Mouse (Mus musculus): Measurements from ENCODE around the gene Palm2. TPM values are rescaled to one million over a fixed set of nuclear protein-coding genes. Genes with fewer than 3 reads are reported as not detected.

The Palm2 gene
- polyA plus RNA-seq, 1 experiment from 2014 or later: 1.5 TPM

DNA sequence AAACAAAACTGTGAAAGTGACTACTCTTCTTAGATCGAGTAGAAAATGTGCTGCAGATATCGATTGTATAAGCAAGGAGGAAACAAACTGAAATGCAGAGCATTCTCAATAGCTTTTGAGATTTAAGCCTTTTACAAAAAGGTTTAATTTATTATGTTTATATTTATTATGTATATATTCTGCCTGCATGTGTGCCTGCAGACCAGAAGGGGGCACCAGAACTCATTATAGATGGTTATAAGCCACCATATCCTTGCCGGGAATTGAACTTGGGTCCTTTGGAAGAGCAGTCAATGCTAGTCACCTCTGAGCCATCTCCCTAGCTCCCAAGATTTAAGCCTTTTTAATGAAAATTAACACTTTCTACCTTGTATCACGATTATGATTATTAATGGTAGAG lies 101.0 kb downstream of the Palm2 start:
- no peaks in the 10 kb centered on the region for H3K9me3 ChIP-seq (ENCODE audit: control insufficient read depth, low read length)
- WGBS: 92% methylated on average over 4 of the region's 4 CpGs
- H3K27ac ChIP-seq (replicated peaks): no peak overlapping the region
- DNase-seq (ENCODE audit: low spot score): no peak
- no peaks in the 10 kb centered on the region for H3K36me3 ChIP-seq (ENCODE audit: control insufficient read depth, insufficient read depth, low read length)
- H3K4me1 ChIP-seq (replicated peaks; ENCODE audit: control insufficient read depth, insufficient read depth): no peaks in the 10 kb centered on the region
- H3K4me2 ChIP-seq (replicated peaks; ENCODE audit: low read depth): no peak overlapping the region
- H3K27me3 ChIP-seq (ENCODE audit: control insufficient read depth, insufficient read depth, low read length): no peaks in the 10 kb centered on the region
- TF ChIP-seq CTCF (IDR thresholded peaks at IDR 0.05; ENCODE audit: low read depth) (peak; percentile 43), EP300 (optimal IDR thresholded peaks at IDR 0.05) (no peak)
- no peak for ATAC-seq (ENCODE audit: low FRiP score, low TSS enrichment)
- H3K9ac ChIP-seq (ENCODE audit: low read length): no peak overlapping the region
- H3K4me3 ChIP-seq (ENCODE audit: low read depth, low read length): no peak overlapping the region

DNA sequence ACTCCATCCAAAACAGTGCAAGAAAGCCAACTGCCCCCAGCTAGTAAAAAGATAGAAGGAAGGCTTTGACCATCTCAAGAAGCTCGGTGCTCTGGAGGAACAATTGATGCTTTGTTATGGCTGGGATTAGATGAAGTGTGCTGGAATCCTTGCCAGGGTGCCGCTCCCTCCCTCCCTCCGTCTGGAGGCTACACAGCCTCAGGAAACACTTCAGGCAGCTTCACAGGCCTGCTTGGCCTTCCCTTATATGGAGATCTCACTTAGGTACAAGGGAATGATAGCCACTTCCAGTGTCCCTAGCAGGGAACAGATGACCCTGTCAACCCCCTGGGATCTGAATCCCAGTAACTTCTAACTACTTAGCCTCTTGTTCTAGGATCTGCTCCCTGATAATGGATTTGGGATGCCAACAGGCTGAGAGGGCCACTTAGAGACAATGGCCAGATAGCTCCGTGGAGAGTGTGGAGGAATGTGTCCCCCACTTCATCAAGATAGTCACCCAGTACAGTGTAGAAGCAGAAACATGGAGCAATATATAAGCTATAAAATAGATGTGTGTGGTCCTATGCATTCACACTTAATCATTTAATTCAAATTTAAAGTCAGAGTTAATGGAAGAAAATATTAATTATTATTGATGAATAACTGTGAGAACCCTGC lies 104.1 kb downstream of the Palm2 start:
- H3K27me3 ChIP-seq (ENCODE audit: control insufficient read depth, insufficient read depth, low read length): no peaks in the 10 kb centered on the region
- no peak overlapping the region for H3K9ac ChIP-seq (ENCODE audit: low read length)
- ATAC-seq (ENCODE audit: low FRiP score, low TSS enrichment) (peak; percentile 49; the same call in 1 of the 2 replicates), DNase-seq (ENCODE audit: low spot score) (no peak)
- H3K4me1 ChIP-seq (replicated peaks; ENCODE audit: control insufficient read depth, insufficient read depth): no peaks in the 10 kb centered on the region
- H3K27ac ChIP-seq (replicated peaks): peak overlapping the region; percentile 50; the same call in 1 of the 2 replicates
- 22% methylated on average over 4 of the region's 4 CpGs for WGBS
- TF ChIP-seq EP300 (optimal IDR thresholded peaks at IDR 0.05) (no peak), CTCF (IDR thresholded peaks at IDR 0.05; ENCODE audit: low read depth) (no peak)
- H3K36me3 ChIP-seq (ENCODE audit: control insufficient read depth, insufficient read depth, low read length): no peaks in the 10 kb centered on the region
- no peak overlapping the region for H3K4me2 ChIP-seq (replicated peaks; ENCODE audit: low read depth)
- H3K4me3 ChIP-seq (ENCODE audit: low read depth, low read length): no peak overlapping the region
- no peaks in the 10 kb centered on the region for H3K9me3 ChIP-seq (ENCODE audit: control insufficient read depth, low read length)

DNA sequence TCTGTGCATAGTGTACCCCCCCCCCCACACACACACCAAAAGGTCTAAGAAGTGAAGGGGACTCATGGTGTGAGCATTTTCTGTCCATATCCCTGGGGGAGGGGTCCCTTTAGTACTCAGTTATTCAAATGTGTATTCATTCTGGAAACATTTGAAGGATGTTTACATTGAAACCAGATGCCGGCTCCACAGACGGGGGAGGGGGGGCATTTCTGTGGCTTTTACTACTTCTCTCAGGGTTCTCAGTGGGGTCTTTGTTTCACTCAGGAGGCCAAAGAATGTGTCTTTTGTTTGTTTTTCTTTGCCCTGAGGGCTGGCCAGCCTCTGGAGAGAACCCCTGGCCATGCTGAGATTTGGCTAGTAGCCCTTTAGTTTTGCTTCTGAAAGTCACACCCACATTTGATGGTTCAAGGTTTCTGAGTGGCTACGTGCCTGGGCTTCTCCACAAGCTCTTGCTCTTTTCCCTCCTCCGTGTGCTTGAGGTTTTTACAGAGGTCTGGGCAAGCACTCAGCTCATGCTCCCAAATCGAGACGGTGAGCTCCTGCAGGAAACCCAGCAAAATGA lies 109.7 kb downstream of the Palm2 start:
- Histone ChIP-seq H3K9me3 (ENCODE audit: control insufficient read depth, low read length) (no peaks in the 10 kb centered on the region), H3K4me2 (replicated peaks; ENCODE audit: low read depth) (0 out of 2 replicates have a peak overlapping the region, but pooled peaks have one; percentile 12), H3K9ac (ENCODE audit: low read length) (no peak overlapping the region), H3K4me1 (replicated peaks; ENCODE audit: control insufficient read depth, insufficient read depth) (no peaks in the 10 kb centered on the region), H3K36me3 (ENCODE audit: control insufficient read depth, insufficient read depth, low read length) (no peaks in the 10 kb centered on the region), H3K27ac (replicated peaks) (peak overlapping the region; percentile 5; the same call in 1 of the 2 replicates), H3K27me3 (ENCODE audit: control insufficient read depth, insufficient read depth, low read length) (no peaks in the 10 kb centered on the region), H3K4me3 (ENCODE audit: low read depth, low read length) (no peak overlapping the region)
- TF ChIP-seq CTCF (IDR thresholded peaks at IDR 0.05; ENCODE audit: low read depth) (no peak), EP300 (optimal IDR thresholded peaks at IDR 0.05) (no peak)
- WGBS: 4% methylated on average over 6 of the region's 6 CpGs
- DNase-seq (ENCODE audit: low spot score): peak; percentile 31
- ATAC-seq (ENCODE audit: low FRiP score, low TSS enrichment): no peak; the same call in 1 of the 2 replicates

DNA sequence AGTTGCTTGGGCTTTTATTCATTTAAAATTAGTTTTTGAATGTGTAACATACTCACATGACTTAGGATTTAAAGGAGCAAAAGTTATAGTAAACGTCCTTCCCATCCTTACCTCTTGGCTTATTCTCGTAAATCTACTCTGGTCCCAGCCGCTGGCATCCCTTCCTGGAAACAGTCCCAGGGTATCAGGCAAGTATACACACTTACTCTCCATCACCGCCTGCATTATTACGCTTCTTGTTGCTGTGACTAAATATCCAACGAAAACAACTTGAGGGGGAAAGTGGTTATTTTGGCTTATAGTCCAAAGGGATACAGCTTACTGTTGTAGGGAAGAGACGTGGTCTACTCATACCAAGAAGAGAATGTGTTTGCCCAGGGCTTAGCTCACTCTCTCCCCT lies 113.7 kb downstream of the Palm2 start:
- Histone ChIP-seq H3K9me3 (ENCODE audit: control insufficient read depth, low read length) (no peaks in the 10 kb centered on the region), H3K27ac (replicated peaks) (no peak overlapping the region), H3K36me3 (ENCODE audit: control insufficient read depth, insufficient read depth, low read length) (no peaks in the 10 kb centered on the region), H3K27me3 (ENCODE audit: control insufficient read depth, insufficient read depth, low read length) (no peaks in the 10 kb centered on the region), H3K4me2 (replicated peaks; ENCODE audit: low read depth) (no peak overlapping the region), H3K4me1 (replicated peaks; ENCODE audit: control insufficient read depth, insufficient read depth) (no peaks in the 10 kb centered on the region), H3K9ac (ENCODE audit: low read length) (no peak overlapping the region), H3K4me3 (ENCODE audit: low read depth, low read length) (no peak overlapping the region)
- WGBS: 51% methylated on average over 7 of the region's 7 CpGs
- TF ChIP-seq CTCF (IDR thresholded peaks at IDR 0.05; ENCODE audit: low read depth) (no peak), EP300 (optimal IDR thresholded peaks at IDR 0.05) (no peak)
- DNase-seq (ENCODE audit: low spot score) (no peak), ATAC-seq (ENCODE audit: low FRiP score, low TSS enrichment) (no peak)

DNA sequence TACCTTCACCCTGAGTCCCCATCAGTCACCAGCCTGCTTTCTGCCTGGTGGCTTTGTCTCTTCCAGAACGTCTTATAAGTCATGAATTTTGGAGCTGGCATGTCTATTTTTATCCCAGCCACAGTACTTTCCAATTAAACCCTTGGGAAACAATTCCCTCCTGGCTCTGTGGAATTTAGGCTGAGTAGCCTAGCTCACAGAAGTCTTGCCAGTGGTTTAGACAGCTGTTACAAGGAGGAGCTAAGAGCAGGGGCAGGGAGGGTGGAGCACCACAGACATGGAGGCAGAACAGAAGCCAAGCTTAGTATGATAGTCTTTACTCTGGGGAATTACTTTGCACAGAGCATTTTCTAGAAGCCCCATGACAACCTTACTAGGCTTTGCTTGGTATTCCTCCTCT lies 116.2 kb downstream of the Palm2 start:
- Histone ChIP-seq H3K27ac (replicated peaks) (no peak overlapping the region), H3K9ac (ENCODE audit: low read length) (no peak overlapping the region), H3K4me3 (ENCODE audit: low read depth, low read length) (no peak overlapping the region), H3K4me1 (replicated peaks; ENCODE audit: control insufficient read depth, insufficient read depth) (no peaks in the 10 kb centered on the region), H3K9me3 (ENCODE audit: control insufficient read depth, low read length) (no peaks in the 10 kb centered on the region), H3K4me2 (replicated peaks; ENCODE audit: low read depth) (no peak overlapping the region), H3K27me3 (ENCODE audit: control insufficient read depth, insufficient read depth, low read length) (no peaks in the 10 kb centered on the region), H3K36me3 (ENCODE audit: control insufficient read depth, insufficient read depth, low read length) (no peaks in the 10 kb centered on the region)
- TF ChIP-seq EP300 (optimal IDR thresholded peaks at IDR 0.05) (no peak), CTCF (IDR thresholded peaks at IDR 0.05; ENCODE audit: low read depth) (no peak)
- no peak for DNase-seq (ENCODE audit: low spot score)
- WGBS: 15% methylated on average over 1 of the region's 1 CpGs
- ATAC-seq (ENCODE audit: low FRiP score, low TSS enrichment): no peak

DNA sequence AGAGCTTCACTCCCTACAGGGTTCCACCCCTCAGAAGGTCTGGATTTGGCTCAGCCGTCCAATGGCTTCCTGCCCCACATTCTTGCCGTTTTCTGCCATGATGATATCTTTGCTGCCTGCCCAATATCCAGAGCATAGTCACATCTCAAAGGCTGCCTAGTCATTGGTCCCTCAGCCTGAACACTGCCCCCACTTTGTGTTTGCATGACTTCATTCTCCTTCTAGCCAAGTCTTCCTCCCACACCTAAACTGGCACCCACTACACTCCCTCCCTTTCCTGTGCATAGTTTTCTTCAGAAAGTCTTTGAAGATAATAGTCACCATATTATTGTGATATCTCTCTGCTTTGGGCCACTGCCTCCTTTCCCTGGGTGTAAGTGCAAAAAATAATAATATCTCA lies 123.1 kb downstream of the Palm2 start:
- Histone ChIP-seq H3K27me3 (ENCODE audit: control insufficient read depth, insufficient read depth, low read length) (no peaks in the 10 kb centered on the region), H3K4me3 (ENCODE audit: low read depth, low read length) (no peak overlapping the region), H3K4me2 (replicated peaks; ENCODE audit: low read depth) (no peak overlapping the region), H3K27ac (replicated peaks) (no peak overlapping the region), H3K9ac (ENCODE audit: low read length) (no peak overlapping the region), H3K36me3 (ENCODE audit: control insufficient read depth, insufficient read depth, low read length) (no peaks in the 10 kb centered on the region), H3K9me3 (ENCODE audit: control insufficient read depth, low read length) (no peaks in the 10 kb centered on the region), H3K4me1 (replicated peaks; ENCODE audit: control insufficient read depth, insufficient read depth) (no peaks in the 10 kb centered on the region)
- TF ChIP-seq CTCF (IDR thresholded peaks at IDR 0.05; ENCODE audit: low read depth): no peak
- TF ChIP-seq EP300 (optimal IDR thresholded peaks at IDR 0.05): no peak
- 76% methylated on average over 2 of the region's 2 CpGs for WGBS
- no peak for DNase-seq (ENCODE audit: low spot score)
- no peak for ATAC-seq (ENCODE audit: low FRiP score, low TSS enrichment)
